Mouse (Mus musculus) cerebellum, adult 2 months (tissue): Measurements from ENCODE around the gene Plcb4. TPM values are rescaled to one million over a fixed set of nuclear protein-coding genes. Genes with fewer than 3 reads are reported as not detected.

Experiments used
- DNase-seq, 2 experiments: peaks; one replicate each; pipeline ENCODE4 v3.0.0; 2021
- H3K27ac ChIP-seq: fragments of 200-500 bp; 2 replicates; pipeline ENCODE4 v1.5.1; 2012; ENCODE audit warnings: low read length, control low read depth, inconsistent platforms; ENCODE audit not compliant: insufficient read depth
- H3K27me3 ChIP-seq: fragments of 200-500 bp; 2 replicates; pipeline ENCODE4 v1.6.1; 2012; ENCODE audit warnings: inconsistent platforms, mild to moderate bottlenecking, low read length, moderate library complexity; ENCODE audit not compliant: control insufficient read depth, insufficient read depth
- H3K4me1 ChIP-seq: fragments of 200-500 bp; 2 replicates; pipeline ENCODE4 v1.6.1; 2011; ENCODE audit warnings: low read length; ENCODE audit not compliant: control insufficient read depth, insufficient read depth
- H3K4me3 ChIP-seq: fragments of 200-500 bp; replicated peaks from 2 replicates; pipeline ENCODE3; 2011; ENCODE audit warnings: mild to moderate bottlenecking, low read depth, low read length, control low read depth; ENCODE audit not compliant: insufficient read depth
- CTCF ChIP-seq: fragments of 200-500 bp; IDR thresholded peaks from 2 replicates; pipeline ENCODE4 v1.5.1; 2011; ENCODE audit warnings: low read depth, mild to moderate bottlenecking, control low read depth, low read length, moderate library complexity, borderline replicate concordance; ENCODE audit not compliant: insufficient read depth
- POLR2A ChIP-seq: fragments of 200-500 bp; IDR thresholded peaks from 2 replicates; pipeline ENCODE4 v1.6.1; 2011; ENCODE audit warnings: low read length, control low read depth, borderline replicate concordance; ENCODE audit not compliant: insufficient read depth
- WGBS: fragments of 180-500 bp; shearing (Covaris S2); methylation state at CpG from one replicate; pipeline ENCODE4 v1.1.7; 2018; 5-methylcytosine and 5-hydroxymethylcytosine counted together
- polyA plus RNA-seq: library from polyadenylated mRNA; depleted of rRNA; stranded (reverse); fragments of >200 nt; gene quantifications from 2 replicates; pipeline ENCODE4 v1.2.3, GENCODE M21; 2012

Plcb4 gene
- polyA plus RNA-seq, 1 experiment, result 166 TPM

GRCm38 (mm10) chr2:135711049-135711924 is 52.5 kb downstream of the Plcb4 start:
- TF ChIP-seq CTCF, result no peak
- no peak for TF ChIP-seq POLR2A
- Histone ChIP-seq H3K4me1 (peaks cover 14% of the 10 kb centered on the region), H3K27me3 (no peaks in the 10 kb centered on the region), H3K27ac (no peak overlapping the region), H3K4me3 (no peak overlapping the region)
- WGBS, result 58% methylated on average over 8 of the region's 8 CpGs
- no peak for DNase-seq

GRCm38 (mm10) chr2:135711925-135712288 is 53.1 kb downstream of the Plcb4 start:
- H3K4me1 ChIP-seq, result peaks cover 16% of the 10 kb centered on the region
- no peak overlapping the region for H3K4me3 ChIP-seq
- DNase-seq, result peak in 1 of 2 experiments; percentile 46
- TF ChIP-seq CTCF, result no peak
- no peak for TF ChIP-seq POLR2A
- no peak overlapping the region for H3K27ac ChIP-seq
- WGBS, result 45% methylated on average over 8 of the region's 8 CpGs
- no peaks in the 10 kb centered on the region for H3K27me3 ChIP-seq

GRCm38 (mm10) chr2:135712331-135712730 is 53.5 kb downstream of the Plcb4 start:
- 31% methylated on average over 5 of the region's 5 CpGs for WGBS
- no peaks in the 10 kb centered on the region for H3K27me3 ChIP-seq
- TF ChIP-seq POLR2A (no peak), CTCF (no peak)
- no peak overlapping the region for H3K27ac ChIP-seq
- no peak for DNase-seq
- no peak overlapping the region for H3K4me3 ChIP-seq
- peaks cover 18% of the 10 kb centered on the region for H3K4me1 ChIP-seq

DNA sequence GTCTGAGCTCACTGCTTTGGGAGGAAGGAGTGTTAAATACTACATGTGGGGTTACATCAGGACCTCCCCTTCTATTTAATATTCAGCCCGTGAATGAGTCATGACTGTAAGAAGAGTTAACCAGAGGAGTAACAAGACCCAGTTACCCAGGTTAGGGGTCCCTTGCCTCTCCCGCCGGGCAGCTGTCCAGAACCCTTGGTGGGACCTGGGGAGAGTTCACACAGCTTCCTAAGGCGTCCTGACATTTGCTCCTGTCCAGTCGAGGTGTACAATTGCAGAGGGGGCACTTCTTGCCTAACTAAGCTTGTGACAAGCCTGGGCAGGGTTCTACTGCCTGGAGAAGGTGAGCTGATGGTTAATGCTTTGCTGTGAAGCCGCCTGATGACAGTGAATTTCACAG is 54.1 kb downstream of the Plcb4 start:
- H3K27me3 ChIP-seq, result no peaks in the 10 kb centered on the region
- WGBS, result 76% methylated on average over 6 of the region's 6 CpGs
- no peak overlapping the region for H3K27ac ChIP-seq
- no peak for TF ChIP-seq POLR2A
- TF ChIP-seq CTCF, result no peak
- H3K4me1 ChIP-seq, result peaks cover 23% of the 10 kb centered on the region
- H3K4me3 ChIP-seq, result no peak overlapping the region
- DNase-seq, result no peak

- Histone ChIP-seq H3K27ac (no peak overlapping the region), H3K27me3 (no peaks in the 10 kb centered on the region), H3K4me1 (peaks cover 25% of the 10 kb centered on the region), H3K4me3 (no peak overlapping the region)
- DNase-seq, result no peak
- WGBS, result 81% methylated on average over 4 of the region's 4 CpGs
- TF ChIP-seq POLR2A, result no peak
- TF ChIP-seq CTCF, result no peak
Measured at GRCm38 (mm10) chr2:135716180-135716579, 57.4 kb downstream of the Plcb4 start.

- DNase-seq, result peak; percentile 77 to 87
- peak overlapping the region; percentile 3; the same call in 1 of the 2 replicates for H3K27ac ChIP-seq
- H3K27me3 ChIP-seq, result no peaks in the 10 kb centered on the region
- peak overlapping the region; percentile 26 for H3K4me3 ChIP-seq
- peaks cover 18% of the 10 kb centered on the region for H3K4me1 ChIP-seq
- TF ChIP-seq CTCF (no peak), POLR2A (no peak)
- 12% methylated on average over 16 of the region's 16 CpGs for WGBS
Measured at GRCm38 (mm10) chr2:135717232-135718134, 58.7 kb downstream of the Plcb4 start.

DNA sequence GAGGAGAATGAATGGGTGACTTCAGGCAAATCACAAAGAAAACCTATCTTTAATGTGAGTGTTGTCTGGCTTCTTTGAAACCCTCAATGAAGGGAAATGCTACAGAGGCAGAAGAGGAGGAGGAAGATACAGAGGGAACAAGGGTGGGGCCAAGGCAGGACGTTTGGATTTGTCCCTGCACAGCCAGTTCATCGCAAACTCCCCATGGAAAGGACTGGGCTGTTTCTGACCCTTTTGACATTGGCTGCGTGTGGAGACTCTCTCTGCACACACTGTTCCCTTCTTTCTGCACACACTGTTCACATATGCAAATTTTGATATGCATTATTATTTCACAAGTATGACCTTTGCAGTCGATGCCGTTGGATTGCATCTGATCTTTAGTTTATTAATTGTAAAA is 63.3 kb downstream of the Plcb4 start:
- TF ChIP-seq CTCF, result no peak
- no peak for TF ChIP-seq POLR2A
- Histone ChIP-seq H3K27me3 (no peaks in the 10 kb centered on the region), H3K4me1 (peaks cover 28% of the 10 kb centered on the region), H3K4me3 (no peak overlapping the region), H3K27ac (no peak overlapping the region)
- DNase-seq, result no peak
- WGBS, result 58% methylated on average over 5 of the region's 5 CpGs

GRCm38 (mm10) chr2:135723387-135723786 is 64.6 kb downstream of the Plcb4 start:
- DNase-seq, result no peak
- Histone ChIP-seq H3K27me3 (no peaks in the 10 kb centered on the region), H3K4me3 (no peak overlapping the region), H3K27ac (no peak overlapping the region), H3K4me1 (peaks cover 18% of the 10 kb centered on the region)
- TF ChIP-seq POLR2A, result no peak
- no peak for TF ChIP-seq CTCF
- 88% methylated on average over 6 of the region's 6 CpGs for WGBS
